Mouse (Mus musculus): ENCODE measurements around the gene Tmed3. TPM values are rescaled to one million over a fixed set of nuclear protein-coding genes. Genes with fewer than 3 reads are reported as not detected.

The Tmed3 gene
- polyA plus RNA-seq, 1 experiment from 2014 or later = 40.6 TPM

GRCm38 (mm10) chr9:89687503-89688226 is 17.2 kb downstream of the Tmed3 start:
- peak; percentile 75 for ATAC-seq (ENCODE audit: low FRiP score, low read depth)
- no peak overlapping the region for H3K4me3 ChIP-seq
- no peaks in the 10 kb centered on the region for H3K4me1 ChIP-seq
- no peaks in the 10 kb centered on the region for H3K36me3 ChIP-seq
- H3K27me3 ChIP-seq (replicated peaks) = no peaks in the 10 kb centered on the region
- no peaks in the 10 kb centered on the region for H3K9me3 ChIP-seq
- 58% methylated on average over 10 of the region's 10 CpGs for WGBS
- no peak overlapping the region for H3K4me2 ChIP-seq (replicated peaks)
- no peak overlapping the region for H3K9ac ChIP-seq
- H3K27ac ChIP-seq = no peak overlapping the region

GRCm38 (mm10) chr9:89686262-89686661 is 18.6 kb downstream of the Tmed3 start:
- no peak for ATAC-seq (ENCODE audit: low FRiP score, low read depth)
- no peaks in the 10 kb centered on the region for H3K4me1 ChIP-seq
- H3K9ac ChIP-seq = no peak overlapping the region
- no peaks in the 10 kb centered on the region for H3K27me3 ChIP-seq (replicated peaks)
- no peak overlapping the region for H3K27ac ChIP-seq
- H3K4me2 ChIP-seq (replicated peaks) = no peak overlapping the region
- no peaks in the 10 kb centered on the region for H3K36me3 ChIP-seq
- H3K9me3 ChIP-seq = no peaks in the 10 kb centered on the region
- H3K4me3 ChIP-seq = no peak overlapping the region
- 75% methylated on average over 2 of the region's 2 CpGs for WGBS

- no peak overlapping the region for H3K27ac ChIP-seq
- no peak overlapping the region for H3K4me2 ChIP-seq (replicated peaks)
- no peak overlapping the region for H3K4me3 ChIP-seq
- no peak overlapping the region for H3K9ac ChIP-seq
- no peaks in the 10 kb centered on the region for H3K4me1 ChIP-seq
- H3K27me3 ChIP-seq (replicated peaks) = no peaks in the 10 kb centered on the region
- no peaks in the 10 kb centered on the region for H3K36me3 ChIP-seq
- no peaks in the 10 kb centered on the region for H3K9me3 ChIP-seq
- WGBS = 61% methylated on average over 1 of the region's 1 CpGs
- peak; percentile 68; the same call in 1 of the 2 replicates for ATAC-seq (ENCODE audit: low FRiP score, low read depth)
Observed at GRCm38 (mm10) chr9:89678974-89679373, 25.9 kb downstream of the Tmed3 start.

GRCm38 (mm10) chr9:89674014-89674618 is 30.8 kb downstream of the Tmed3 start:
- no peaks in the 10 kb centered on the region for H3K27me3 ChIP-seq (replicated peaks)
- 53% methylated on average over 3 of the region's 3 CpGs for WGBS
- no peaks in the 10 kb centered on the region for H3K36me3 ChIP-seq
- no peaks in the 10 kb centered on the region for H3K9me3 ChIP-seq
- peak; percentile 83 for ATAC-seq (ENCODE audit: low FRiP score, low read depth)
- no peak overlapping the region for H3K9ac ChIP-seq
- no peak overlapping the region for H3K4me3 ChIP-seq
- no peak overlapping the region for H3K27ac ChIP-seq
- no peaks in the 10 kb centered on the region for H3K4me1 ChIP-seq
- no peak overlapping the region for H3K4me2 ChIP-seq (replicated peaks)

GRCm38 (mm10) chr9:89673402-89673801 is 31.5 kb downstream of the Tmed3 start:
- Histone ChIP-seq H3K36me3 (no peaks in the 10 kb centered on the region), H3K27ac (no peak overlapping the region), H3K4me3 (no peak overlapping the region), H3K4me2 (replicated peaks) (no peak overlapping the region), H3K4me1 (no peaks in the 10 kb centered on the region), H3K9me3 (no peaks in the 10 kb centered on the region), H3K9ac (no peak overlapping the region), H3K27me3 (replicated peaks) (no peaks in the 10 kb centered on the region)
- WGBS = 90% methylated on average over 1 of the region's 1 CpGs
- 0 out of 2 replicates have a peak, but pooled peaks have one; percentile 7 for ATAC-seq (ENCODE audit: low FRiP score, low read depth)

- no peaks in the 10 kb centered on the region for H3K4me1 ChIP-seq
- no peaks in the 10 kb centered on the region for H3K27me3 ChIP-seq (replicated peaks)
- H3K36me3 ChIP-seq = no peaks in the 10 kb centered on the region
- no peak overlapping the region for H3K4me3 ChIP-seq
- H3K4me2 ChIP-seq (replicated peaks) = no peak overlapping the region
- H3K27ac ChIP-seq = no peak overlapping the region
- no peak for ATAC-seq (ENCODE audit: low FRiP score, low read depth)
- H3K9me3 ChIP-seq = no peaks in the 10 kb centered on the region
- 89% methylated on average over 4 of the region's 4 CpGs for WGBS
- no peak overlapping the region for H3K9ac ChIP-seq
Observed at GRCm38 (mm10) chr9:89669878-89670277, 35.0 kb downstream of the Tmed3 start.

- Histone ChIP-seq H3K27me3 (replicated peaks) (no peaks in the 10 kb centered on the region), H3K4me3 (no peak overlapping the region), H3K27ac (no peak overlapping the region), H3K9me3 (no peaks in the 10 kb centered on the region), H3K9ac (no peak overlapping the region), H3K4me1 (no peaks in the 10 kb centered on the region), H3K36me3 (no peaks in the 10 kb centered on the region), H3K4me2 (replicated peaks) (no peak overlapping the region)
- WGBS = 83% methylated on average over 4 of the region's 4 CpGs
- ATAC-seq (ENCODE audit: low FRiP score, low read depth) = no peak
Observed at GRCm38 (mm10) chr9:89667306-89667942, 37.4 kb downstream of the Tmed3 start.

- Histone ChIP-seq H3K4me2 (replicated peaks) (no peak overlapping the region), H3K9ac (no peak overlapping the region), H3K4me3 (no peak overlapping the region), H3K4me1 (no peaks in the 10 kb centered on the region), H3K36me3 (no peaks in the 10 kb centered on the region), H3K27ac (no peak overlapping the region), H3K27me3 (replicated peaks) (no peaks in the 10 kb centered on the region), H3K9me3 (no peaks in the 10 kb centered on the region)
- 83% methylated on average over 6 of the region's 6 CpGs for WGBS
- ATAC-seq (ENCODE audit: low FRiP score, low read depth) = no peak
Observed at GRCm38 (mm10) chr9:89650913-89651312, 54.0 kb downstream of the Tmed3 start.

Other genes starting within 250 kb of the Tmed3 start
- gene Minar1, start 81.9 kb downstream of the Tmed3 start, polyA plus RNA-seq (2016; fragmentation: Nextera tagmentation; extraction: Ambion mirVana) = 1.1 and 1.5 TPM in 2 replicates
- not detected in 2 replicates for gene Ankrd34c, start 33.4 kb upstream of the Tmed3 start, polyA plus RNA-seq (2016; fragmentation: Nextera tagmentation; extraction: Ambion mirVana)
- 0.18 and 0.28 TPM in 2 replicates for gene Rasgrf1, start 204.8 kb upstream of the Tmed3 start, polyA plus RNA-seq (2016; fragmentation: Nextera tagmentation; extraction: Ambion mirVana)

Measured in neural tube, embryonic 12.5 days (tissue).